Mouse (Mus musculus): ENCODE measurements around the gene Gatb. TPM values are rescaled to one million over a fixed set of nuclear protein-coding genes. Genes with fewer than 3 reads are reported as not detected.

The Gatb gene
- polyA plus RNA-seq, 1 experiment from 2014 or later = 27.7 TPM

GRCm38 (mm10) chr3:85588701-85589100, 14.8 kb downstream of the Gatb start:
- whole genome bisulfite sequencing = 65% methylated on average over 2 of the region's 2 CpGs
- ATAC-seq (ENCODE audit: insufficient number of reproducible peaks, low FRiP score, low TSS enrichment, low read depth) (no peak), DNase-seq (ENCODE audit: low spot score) (no peak)
- Histone ChIP-seq H3K9ac (ENCODE audit: low read length) (no peak overlapping the region), H3K36me3 (ENCODE audit: control insufficient read depth, insufficient read depth, low read length) (no peaks in the 10 kb centered on the region), H3K27ac (replicated peaks; ENCODE audit: low read depth, low read length) (no peak overlapping the region), H3K27me3 (ENCODE audit: control insufficient read depth, insufficient read depth, low read length) (no peaks in the 10 kb centered on the region), H3K4me1 (ENCODE audit: control insufficient read depth, insufficient read depth, low read length) (no peaks in the 10 kb centered on the region), H3K9me3 (ENCODE audit: control insufficient read depth, low read length) (no peaks in the 10 kb centered on the region), H3K4me2 (ENCODE audit: low read depth, severe bottlenecking) (no peak overlapping the region), H3K4me3 (ENCODE audit: low read depth, low read length) (no peak overlapping the region)

DNA sequence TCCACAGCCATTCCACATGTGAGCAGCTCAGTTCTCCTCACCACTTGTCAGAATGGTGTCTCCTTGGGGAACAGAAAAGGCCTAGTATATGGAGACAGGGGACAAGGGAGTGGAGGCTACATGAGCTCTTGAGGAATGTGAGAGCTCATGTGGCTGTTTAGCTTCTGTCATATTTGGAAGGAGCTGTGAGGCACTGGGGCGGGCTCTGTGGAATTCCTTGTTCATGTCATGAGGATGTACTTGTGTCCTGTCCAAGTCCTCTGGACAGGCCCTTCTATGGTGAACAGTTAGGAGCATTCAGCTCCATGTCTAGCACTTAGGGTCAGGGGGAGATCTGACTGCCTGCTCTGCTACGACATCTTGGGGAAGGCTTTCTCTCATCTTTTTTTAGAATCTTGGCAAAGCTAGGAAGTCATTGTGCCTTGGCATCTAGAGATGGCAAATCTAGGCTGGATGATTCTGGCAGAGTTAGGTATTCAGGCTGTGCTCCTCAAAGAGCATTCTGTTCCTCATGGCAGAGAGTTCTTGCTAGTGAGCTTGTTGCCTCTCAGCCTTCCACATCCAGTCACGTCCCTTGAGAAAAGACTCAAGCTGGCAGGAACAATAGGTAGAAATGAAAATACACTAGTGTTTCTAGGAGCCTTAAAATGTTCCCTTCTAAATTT, 16.3 kb downstream of the Gatb start:
- Histone ChIP-seq H3K27ac (replicated peaks; ENCODE audit: low read depth, low read length) (no peak overlapping the region), H3K9me3 (ENCODE audit: control insufficient read depth, low read length) (no peaks in the 10 kb centered on the region), H3K4me1 (ENCODE audit: control insufficient read depth, insufficient read depth, low read length) (no peaks in the 10 kb centered on the region), H3K4me3 (ENCODE audit: low read depth, low read length) (no peak overlapping the region), H3K4me2 (ENCODE audit: low read depth, severe bottlenecking) (no peak overlapping the region), H3K27me3 (ENCODE audit: control insufficient read depth, insufficient read depth, low read length) (no peaks in the 10 kb centered on the region), H3K9ac (ENCODE audit: low read length) (no peak overlapping the region), H3K36me3 (ENCODE audit: control insufficient read depth, insufficient read depth, low read length) (no peaks in the 10 kb centered on the region)
- no peak for DNase-seq (ENCODE audit: low spot score)
- 85% methylated on average over 3 of the region's 3 CpGs for WGBS
- ATAC-seq (ENCODE audit: insufficient number of reproducible peaks, low FRiP score, low TSS enrichment, low read depth) = no peak

GRCm38 (mm10) chr3:85592067-85592466, 18.1 kb downstream of the Gatb start:
- Histone ChIP-seq H3K9ac (ENCODE audit: low read length) (no peak overlapping the region), H3K9me3 (ENCODE audit: control insufficient read depth, low read length) (no peaks in the 10 kb centered on the region), H3K4me2 (ENCODE audit: low read depth, severe bottlenecking) (no peak overlapping the region), H3K27me3 (ENCODE audit: control insufficient read depth, insufficient read depth, low read length) (no peaks in the 10 kb centered on the region), H3K27ac (replicated peaks; ENCODE audit: low read depth, low read length) (no peak overlapping the region), H3K4me3 (ENCODE audit: low read depth, low read length) (no peak overlapping the region), H3K4me1 (ENCODE audit: control insufficient read depth, insufficient read depth, low read length) (no peaks in the 10 kb centered on the region), H3K36me3 (ENCODE audit: control insufficient read depth, insufficient read depth, low read length) (no peaks in the 10 kb centered on the region)
- WGBS = 74% methylated on average over 4 of the region's 4 CpGs
- ATAC-seq (ENCODE audit: insufficient number of reproducible peaks, low FRiP score, low TSS enrichment, low read depth) (no peak), DNase-seq (ENCODE audit: low spot score) (no peak)

DNA sequence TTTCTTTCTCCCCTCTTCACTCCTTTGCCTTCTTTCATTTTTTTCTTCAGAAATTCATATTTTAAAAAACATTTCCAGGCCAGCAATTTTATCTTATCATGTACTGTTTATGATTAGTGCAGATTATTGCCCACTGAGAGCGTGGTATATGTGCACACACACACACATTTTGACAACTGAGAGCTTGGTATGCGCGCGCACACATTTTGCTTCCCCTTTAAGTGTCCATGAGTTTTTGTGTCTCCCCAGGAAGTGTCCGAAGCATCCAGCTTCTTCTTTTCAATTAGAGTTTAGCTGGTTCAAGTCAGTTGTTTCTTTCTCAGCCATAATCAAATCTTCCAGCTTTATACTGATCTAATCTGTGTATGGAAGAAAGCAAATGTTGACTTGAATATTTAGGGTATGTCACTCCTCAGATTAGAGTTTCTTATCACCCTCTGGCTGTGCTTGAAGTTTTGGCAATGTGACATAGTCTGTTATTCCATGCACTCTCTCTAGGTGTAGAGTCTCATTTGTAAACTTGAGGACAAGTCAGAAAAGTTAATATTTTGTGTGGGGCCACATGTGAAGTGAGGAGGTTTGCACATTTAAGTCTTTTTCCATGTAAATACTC, 18.8 kb downstream of the Gatb start:
- Histone ChIP-seq H3K4me1 (ENCODE audit: control insufficient read depth, insufficient read depth, low read length) (no peaks in the 10 kb centered on the region), H3K9ac (ENCODE audit: low read length) (no peak overlapping the region), H3K27me3 (ENCODE audit: control insufficient read depth, insufficient read depth, low read length) (no peaks in the 10 kb centered on the region), H3K27ac (replicated peaks; ENCODE audit: low read depth, low read length) (no peak overlapping the region), H3K4me2 (ENCODE audit: low read depth, severe bottlenecking) (no peak overlapping the region), H3K4me3 (ENCODE audit: low read depth, low read length) (no peak overlapping the region), H3K36me3 (ENCODE audit: control insufficient read depth, insufficient read depth, low read length) (no peaks in the 10 kb centered on the region), H3K9me3 (ENCODE audit: control insufficient read depth, low read length) (no peaks in the 10 kb centered on the region)
- WGBS = 92% methylated on average over 5 of the region's 5 CpGs
- ATAC-seq (ENCODE audit: insufficient number of reproducible peaks, low FRiP score, low TSS enrichment, low read depth) (no peak), DNase-seq (ENCODE audit: low spot score) (no peak)

GRCm38 (mm10) chr3:85594452-85594851, 20.5 kb downstream of the Gatb start:
- no peak overlapping the region for H3K9ac ChIP-seq (ENCODE audit: low read length)
- no peaks in the 10 kb centered on the region for H3K27me3 ChIP-seq (ENCODE audit: control insufficient read depth, insufficient read depth, low read length)
- no peak overlapping the region for H3K27ac ChIP-seq (replicated peaks; ENCODE audit: low read depth, low read length)
- DNase-seq (ENCODE audit: low spot score) (no peak), ATAC-seq (ENCODE audit: insufficient number of reproducible peaks, low FRiP score, low TSS enrichment, low read depth) (no peak)
- no peak overlapping the region for H3K4me3 ChIP-seq (ENCODE audit: low read depth, low read length)
- H3K4me1 ChIP-seq (ENCODE audit: control insufficient read depth, insufficient read depth, low read length) = no peaks in the 10 kb centered on the region
- H3K9me3 ChIP-seq (ENCODE audit: control insufficient read depth, low read length) = no peaks in the 10 kb centered on the region
- 72% methylated on average over 3 of the region's 3 CpGs for WGBS
- no peak overlapping the region for H3K4me2 ChIP-seq (ENCODE audit: low read depth, severe bottlenecking)
- no peaks in the 10 kb centered on the region for H3K36me3 ChIP-seq (ENCODE audit: control insufficient read depth, insufficient read depth, low read length)

- 87% methylated on average over 3 of the region's 3 CpGs for WGBS
- Histone ChIP-seq H3K27me3 (ENCODE audit: control insufficient read depth, insufficient read depth, low read length) (no peaks in the 10 kb centered on the region), H3K36me3 (ENCODE audit: control insufficient read depth, insufficient read depth, low read length) (no peaks in the 10 kb centered on the region), H3K4me3 (ENCODE audit: low read depth, low read length) (no peak overlapping the region), H3K9ac (ENCODE audit: low read length) (no peak overlapping the region), H3K4me2 (ENCODE audit: low read depth, severe bottlenecking) (no peak overlapping the region), H3K4me1 (ENCODE audit: control insufficient read depth, insufficient read depth, low read length) (peaks cover 16% of the 10 kb centered on the region), H3K27ac (replicated peaks; ENCODE audit: low read depth, low read length) (no peak overlapping the region), H3K9me3 (ENCODE audit: control insufficient read depth, low read length) (no peaks in the 10 kb centered on the region)
- no peak for ATAC-seq (ENCODE audit: insufficient number of reproducible peaks, low FRiP score, low TSS enrichment, low read depth)
- DNase-seq (ENCODE audit: low spot score) = no peak
These were observed 25.6 kb downstream of the Gatb start for GRCm38 (mm10) chr3:85599526-85599925.

DNA sequence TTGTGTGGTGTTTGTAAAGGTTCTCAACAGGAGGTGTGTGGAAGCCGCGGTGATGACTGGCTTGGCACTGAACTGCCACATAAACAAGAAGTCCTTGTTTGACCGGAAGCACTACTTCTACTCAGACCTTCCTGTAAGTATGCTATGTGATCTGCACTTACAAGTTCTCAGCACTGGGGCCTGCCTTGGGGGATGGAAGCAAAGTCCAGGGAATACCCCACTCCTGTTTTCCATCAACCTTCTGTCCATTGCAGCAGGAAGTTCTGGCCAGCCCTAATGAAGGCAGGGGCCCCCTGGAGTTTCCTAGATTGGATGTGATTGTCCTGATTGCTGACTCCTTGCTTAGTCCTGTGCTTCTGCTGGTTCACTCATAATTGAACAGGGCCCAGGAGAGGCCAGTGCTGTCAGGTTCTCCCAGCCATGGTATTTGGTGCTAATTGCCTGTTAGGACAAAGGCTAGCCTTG, 28.0 kb downstream of the Gatb start:
- H3K27ac ChIP-seq (replicated peaks; ENCODE audit: low read depth, low read length) = peak overlapping the region; percentile 48
- peaks cover 16% of the 10 kb centered on the region for H3K4me1 ChIP-seq (ENCODE audit: control insufficient read depth, insufficient read depth, low read length)
- no peaks in the 10 kb centered on the region for H3K27me3 ChIP-seq (ENCODE audit: control insufficient read depth, insufficient read depth, low read length)
- H3K4me3 ChIP-seq (ENCODE audit: low read depth, low read length) = no peak overlapping the region
- H3K9me3 ChIP-seq (ENCODE audit: control insufficient read depth, low read length) = no peaks in the 10 kb centered on the region
- no peak overlapping the region for H3K4me2 ChIP-seq (ENCODE audit: low read depth, severe bottlenecking)
- peak; percentile 60 for DNase-seq (ENCODE audit: low spot score)
- no peaks in the 10 kb centered on the region for H3K36me3 ChIP-seq (ENCODE audit: control insufficient read depth, insufficient read depth, low read length)
- peak; percentile 68 for ATAC-seq (ENCODE audit: insufficient number of reproducible peaks, low FRiP score, low TSS enrichment, low read depth)
- WGBS = 38% methylated on average over 3 of the region's 3 CpGs
- H3K9ac ChIP-seq (ENCODE audit: low read length) = no peak overlapping the region

GRCm38 (mm10) chr3:85603811-85604210, 29.9 kb downstream of the Gatb start:
- no peak overlapping the region for H3K9ac ChIP-seq (ENCODE audit: low read length)
- 81% methylated on average over 1 of the region's 1 CpGs for WGBS
- no peaks in the 10 kb centered on the region for H3K9me3 ChIP-seq (ENCODE audit: control insufficient read depth, low read length)
- H3K4me1 ChIP-seq (ENCODE audit: control insufficient read depth, insufficient read depth, low read length) = peaks cover 16% of the 10 kb centered on the region
- no peak overlapping the region for H3K27ac ChIP-seq (replicated peaks; ENCODE audit: low read depth, low read length)
- ATAC-seq (ENCODE audit: insufficient number of reproducible peaks, low FRiP score, low TSS enrichment, low read depth) (no peak), DNase-seq (ENCODE audit: low spot score) (peak; percentile 21)
- no peak overlapping the region for H3K4me3 ChIP-seq (ENCODE audit: low read depth, low read length)
- no peaks in the 10 kb centered on the region for H3K27me3 ChIP-seq (ENCODE audit: control insufficient read depth, insufficient read depth, low read length)
- H3K4me2 ChIP-seq (ENCODE audit: low read depth, severe bottlenecking) = no peak overlapping the region
- no peaks in the 10 kb centered on the region for H3K36me3 ChIP-seq (ENCODE audit: control insufficient read depth, insufficient read depth, low read length)
